Mouse (Mus musculus) cerebellum, adult 2 months (tissue): Measurements from ENCODE around the gene Tmem235. TPM values are rescaled to one million over a fixed set of nuclear protein-coding genes. Genes with fewer than 3 reads are reported as not detected.

ENCODE experiments used
- DNase-seq, 2 experiments: peaks; one replicate each; pipeline ENCODE4 v3.0.0; 2021
- H3K27ac ChIP-seq: fragments of 200-500 bp; 2 replicates; pipeline ENCODE4 v1.5.1; 2012; ENCODE audit warnings: low read length, control low read depth, inconsistent platforms; ENCODE audit not compliant: insufficient read depth
- H3K27me3 ChIP-seq: fragments of 200-500 bp; 2 replicates; pipeline ENCODE4 v1.6.1; 2012; ENCODE audit warnings: inconsistent platforms, mild to moderate bottlenecking, low read length, moderate library complexity; ENCODE audit not compliant: control insufficient read depth, insufficient read depth
- H3K4me1 ChIP-seq: fragments of 200-500 bp; 2 replicates; pipeline ENCODE4 v1.6.1; 2011; ENCODE audit warnings: low read length; ENCODE audit not compliant: control insufficient read depth, insufficient read depth
- H3K4me3 ChIP-seq: fragments of 200-500 bp; replicated peaks from 2 replicates; pipeline ENCODE3; 2011; ENCODE audit warnings: mild to moderate bottlenecking, low read depth, low read length, control low read depth; ENCODE audit not compliant: insufficient read depth
- CTCF ChIP-seq: fragments of 200-500 bp; IDR thresholded peaks from 2 replicates; pipeline ENCODE4 v1.5.1; 2011; ENCODE audit warnings: low read depth, mild to moderate bottlenecking, control low read depth, low read length, moderate library complexity, borderline replicate concordance; ENCODE audit not compliant: insufficient read depth
- POLR2A ChIP-seq: fragments of 200-500 bp; IDR thresholded peaks from 2 replicates; pipeline ENCODE4 v1.6.1; 2011; ENCODE audit warnings: low read length, control low read depth, borderline replicate concordance; ENCODE audit not compliant: insufficient read depth
- WGBS: fragments of 180-500 bp; shearing (Covaris S2); methylation state at CpG from one replicate; pipeline ENCODE4 v1.1.7; 2018; 5-methylcytosine and 5-hydroxymethylcytosine counted together
- polyA plus RNA-seq: library from polyadenylated mRNA; depleted of rRNA; stranded (reverse); fragments of >200 nt; gene quantifications from 2 replicates; pipeline ENCODE4 v1.2.3, GENCODE M21; 2012; rRNA removed

Tmem235 gene
- polyA plus RNA-seq, 1 experiment = 0.16 TPM

GRCm38 (mm10) chr11:117914531-117914930 lies 54.0 kb downstream of the Tmem235 start:
- 85% methylated on average over 12 of the region's 12 CpGs for WGBS
- TF ChIP-seq CTCF = no peak
- no peak for TF ChIP-seq POLR2A
- Histone ChIP-seq H3K27me3 (no peaks in the 10 kb centered on the region), H3K27ac (no peak overlapping the region), H3K4me1 (no peaks in the 10 kb centered on the region; the same call in 1 of the 2 replicates), H3K4me3 (no peak overlapping the region)
- no peak for DNase-seq

Other genes with a start within 250 kb of the Tmem235 start
- 43.8 and 52.1 TPM in 2 replicates for gene Tnrc6c, start 206.5 kb upstream of the Tmem235 start, polyA plus RNA-seq
- gene Tmc8, start 78.7 kb upstream of the Tmem235 start, polyA plus RNA-seq = 0.17 and 0.29 TPM in 2 replicates
- 10.9 and 13.7 TPM in 2 replicates for gene Tmc6, start 78.6 kb upstream of the Tmem235 start, polyA plus RNA-seq
- 0.16 TPM in 1 of 2 replicates, not detected in the other for gene 6030468B19Rik, start 63.1 kb upstream of the Tmem235 start, polyA plus RNA-seq
- gene Gm20708, start 51.1 kb upstream of the Tmem235 start, polyA plus RNA-seq = 0.78 and 0.93 TPM in 2 replicates
- gene Syngr2, start 51.1 kb upstream of the Tmem235 start, polyA plus RNA-seq = 14.0 and 14.7 TPM in 2 replicates
- gene Afmid, start 34.8 kb upstream of the Tmem235 start, polyA plus RNA-seq = 3.4 and 3.8 TPM in 2 replicates
- 0.78 and 1.2 TPM in 2 replicates for gene Tk1, start 34.7 kb upstream of the Tmem235 start, polyA plus RNA-seq
- 0.86 and 1.2 TPM in 2 replicates for gene Birc5, start 11.5 kb upstream of the Tmem235 start, polyA plus RNA-seq
- gene Tha1, start 12.7 kb downstream of the Tmem235 start, polyA plus RNA-seq = 11.5 and 12.4 TPM in 2 replicates
- 1.6 and 2.1 TPM in 2 replicates for gene Socs3, start 109.3 kb downstream of the Tmem235 start, polyA plus RNA-seq
- 70.5 and 76.5 TPM in 2 replicates for gene Pgs1, start 125.5 kb downstream of the Tmem235 start, polyA plus RNA-seq